Mouse (Mus musculus): ENCODE measurements around the gene Gpr137. TPM values are rescaled to one million over a fixed set of nuclear protein-coding genes. Genes with fewer than 3 reads are reported as not detected.
A peak's percentile ranks its signal among the peaks of the same experiment; 100 is the strongest.

Gpr137 gene
- polyA plus RNA-seq, 1 experiment from 2014 or later, result 72.3 TPM

- H3K4me3 ChIP-seq (replicated peaks), result peak within 1 kb of the TSS; percentile 19
- ATAC-seq (ENCODE audit: low FRiP score), result no peak
- no peaks in the 10 kb centered on the region for H3K36me3 ChIP-seq
- no peak within 1 kb of the TSS for H3K9ac ChIP-seq (replicated peaks)
- H3K4me2 ChIP-seq, result peak within 1 kb of the TSS; percentile 43
- H3K27me3 ChIP-seq (replicated peaks), result peaks cover 72% of the 10 kb centered on the region
- 2% methylated on average over 9 of the region's 9 CpGs for WGBS
- H3K27ac ChIP-seq (replicated peaks), result no peak within 1 kb of the TSS
- no peaks in the 10 kb centered on the region for H3K9me3 ChIP-seq (replicated peaks)
- H3K4me1 ChIP-seq, result peaks cover 33% of the 10 kb centered on the region
Measured at GRCm38 (mm10) chr19:6925307-6925573, 17.0 kb downstream of the Gpr137 start, which contains the start of gene Catsperz. Catsperz (minus strand) TSS chr19:6925380.

- H3K9ac ChIP-seq (replicated peaks), result no peak overlapping the region
- no peaks in the 10 kb centered on the region for H3K9me3 ChIP-seq (replicated peaks)
- H3K4me3 ChIP-seq (replicated peaks), result peak overlapping the region; percentile 19
- peaks cover 69% of the 10 kb centered on the region for H3K27me3 ChIP-seq (replicated peaks)
- 4% methylated on average over 39 of the region's 39 CpGs for WGBS
- peaks cover 38% of the 10 kb centered on the region for H3K4me1 ChIP-seq
- no peak for ATAC-seq (ENCODE audit: low FRiP score)
- no peaks in the 10 kb centered on the region for H3K36me3 ChIP-seq
- H3K4me2 ChIP-seq, result peak overlapping the region; percentile 43
- H3K27ac ChIP-seq (replicated peaks), result no peak overlapping the region
Measured at GRCm38 (mm10) chr19:6924461-6925306, 17.6 kb downstream of the Gpr137 start.

- peak overlapping the region; percentile 89 for H3K4me2 ChIP-seq
- no peaks in the 10 kb centered on the region for H3K9me3 ChIP-seq (replicated peaks)
- ATAC-seq (ENCODE audit: low FRiP score), result no peak
- peak overlapping the region; percentile 62 for H3K27ac ChIP-seq (replicated peaks)
- 71% methylated on average over 6 of the region's 6 CpGs for WGBS
- H3K27me3 ChIP-seq (replicated peaks), result peaks cover 55% of the 10 kb centered on the region
- peak overlapping the region; percentile 73; the same call in 1 of the 2 replicates for H3K4me3 ChIP-seq (replicated peaks)
- H3K4me1 ChIP-seq, result peaks cover 48% of the 10 kb centered on the region
- H3K36me3 ChIP-seq, result no peaks in the 10 kb centered on the region
- H3K9ac ChIP-seq (replicated peaks), result no peak overlapping the region
Measured at GRCm38 (mm10) chr19:6922901-6923735, 19.2 kb downstream of the Gpr137 start.

GRCm38 (mm10) chr19:6921647-6922567 lies 20.4 kb downstream of the Gpr137 start, which contains the start of gene Esrra:
Esrra (minus strand) TSS chr19:6921813.
- peaks cover 46% of the 10 kb centered on the region for H3K4me1 ChIP-seq
- peak within 1 kb of the TSS; percentile 73 for H3K4me3 ChIP-seq (replicated peaks)
- H3K9ac ChIP-seq (replicated peaks), result peak within 1 kb of the TSS; percentile 85
- peak within 1 kb of the TSS; percentile 86 for H3K27ac ChIP-seq (replicated peaks)
- under 1% methylated on average over 57 of the region's 66 CpGs for WGBS
- H3K4me2 ChIP-seq, result peak within 1 kb of the TSS; percentile 89
- no peaks in the 10 kb centered on the region for H3K36me3 ChIP-seq
- peaks cover 43% of the 10 kb centered on the region for H3K27me3 ChIP-seq (replicated peaks)
- H3K9me3 ChIP-seq (replicated peaks), result no peaks in the 10 kb centered on the region
- peak; percentile 95 for ATAC-seq (ENCODE audit: low FRiP score)

- Histone ChIP-seq H3K4me3 (replicated peaks) (peak overlapping the region; percentile 73), H3K36me3 (no peaks in the 10 kb centered on the region), H3K9me3 (replicated peaks) (no peaks in the 10 kb centered on the region), H3K4me2 (peak overlapping the region; percentile 89), H3K27me3 (replicated peaks) (peaks cover 34% of the 10 kb centered on the region), H3K4me1 (peaks cover 44% of the 10 kb centered on the region), H3K27ac (replicated peaks) (peak overlapping the region; percentile 86), H3K9ac (replicated peaks) (peak overlapping the region; percentile 85)
- 2% methylated on average over 37 of the region's 48 CpGs for WGBS
- ATAC-seq (ENCODE audit: low FRiP score), result no peak; the same call in 1 of the 2 replicates
Measured at GRCm38 (mm10) chr19:6920741-6921636, 21.3 kb downstream of the Gpr137 start.

GRCm38 (mm10) chr19:6919876-6920740 lies 22.2 kb downstream of the Gpr137 start:
- 41% methylated on average over 8 of the region's 8 CpGs for WGBS
- Histone ChIP-seq H3K4me1 (peaks cover 40% of the 10 kb centered on the region), H3K27ac (replicated peaks) (peak overlapping the region; percentile 86; the same call in 1 of the 2 replicates), H3K27me3 (replicated peaks) (peaks cover 25% of the 10 kb centered on the region), H3K4me3 (replicated peaks) (peak overlapping the region; percentile 73), H3K9me3 (replicated peaks) (no peaks in the 10 kb centered on the region), H3K36me3 (no peaks in the 10 kb centered on the region), H3K9ac (replicated peaks) (peak overlapping the region; percentile 85), H3K4me2 (peak overlapping the region; percentile 89)
- no peak for ATAC-seq (ENCODE audit: low FRiP score)

- Histone ChIP-seq H3K4me3 (replicated peaks) (no peak overlapping the region), H3K36me3 (no peaks in the 10 kb centered on the region), H3K9ac (replicated peaks) (no peak overlapping the region), H3K4me1 (peaks cover 33% of the 10 kb centered on the region), H3K9me3 (replicated peaks) (no peaks in the 10 kb centered on the region), H3K4me2 (peak overlapping the region; percentile 89), H3K27ac (replicated peaks) (no peak overlapping the region), H3K27me3 (replicated peaks) (peaks cover 18% of the 10 kb centered on the region)
- ATAC-seq (ENCODE audit: low FRiP score), result no peak
Measured at GRCm38 (mm10) chr19:6919431-6919830, 22.8 kb downstream of the Gpr137 start.

GRCm38 (mm10) chr19:6918321-6918720 lies 24.0 kb downstream of the Gpr137 start:
- WGBS, result 96% methylated on average over 4 of the region's 4 CpGs
- peaks cover 33% of the 10 kb centered on the region for H3K4me1 ChIP-seq
- no peak overlapping the region for H3K27ac ChIP-seq (replicated peaks)
- no peak for ATAC-seq (ENCODE audit: low FRiP score)
- H3K9ac ChIP-seq (replicated peaks), result no peak overlapping the region
- H3K9me3 ChIP-seq (replicated peaks), result no peaks in the 10 kb centered on the region
- H3K4me2 ChIP-seq, result no peak overlapping the region
- H3K4me3 ChIP-seq (replicated peaks), result no peak overlapping the region
- H3K27me3 ChIP-seq (replicated peaks), result peaks cover 8% of the 10 kb centered on the region
- peaks cover 8% of the 10 kb centered on the region for H3K36me3 ChIP-seq

- no peaks in the 10 kb centered on the region for H3K27me3 ChIP-seq (replicated peaks)
- no peak overlapping the region for H3K4me3 ChIP-seq (replicated peaks)
- 82% methylated on average over 4 of the region's 4 CpGs for WGBS
- peaks cover 27% of the 10 kb centered on the region for H3K36me3 ChIP-seq
- no peak overlapping the region for H3K4me2 ChIP-seq
- no peak overlapping the region for H3K27ac ChIP-seq (replicated peaks)
- no peak for ATAC-seq (ENCODE audit: low FRiP score)
- no peaks in the 10 kb centered on the region for H3K9me3 ChIP-seq (replicated peaks)
- H3K4me1 ChIP-seq, result peaks cover 30% of the 10 kb centered on the region
- no peak overlapping the region for H3K9ac ChIP-seq (replicated peaks)
Measured at GRCm38 (mm10) chr19:6916496-6916895, 25.8 kb downstream of the Gpr137 start.

- H3K9ac ChIP-seq (replicated peaks), result no peak overlapping the region
- peaks cover 31% of the 10 kb centered on the region for H3K4me1 ChIP-seq
- H3K27me3 ChIP-seq (replicated peaks), result no peaks in the 10 kb centered on the region
- H3K4me3 ChIP-seq (replicated peaks), result no peak overlapping the region
- no peak overlapping the region for H3K4me2 ChIP-seq
- 91% methylated on average over 4 of the region's 4 CpGs for WGBS
- H3K36me3 ChIP-seq, result peaks cover 32% of the 10 kb centered on the region
- H3K27ac ChIP-seq (replicated peaks), result no peak overlapping the region
- H3K9me3 ChIP-seq (replicated peaks), result no peaks in the 10 kb centered on the region
- ATAC-seq (ENCODE audit: low FRiP score), result no peak
Measured at GRCm38 (mm10) chr19:6915276-6915675, 27.0 kb downstream of the Gpr137 start.
